Mouse (Mus musculus) heart, postnatal 36 days (tissue): ENCODE measurements around the gene Stpg2. TPM values are rescaled to one million over a fixed set of nuclear protein-coding genes. Genes with fewer than 3 reads are reported as not detected.
"Not testable (repeated sequence)": the region's sequence is repeated elsewhere in the genome, so short reads cannot be mapped to it uniquely, and the experiment has no call there.

Experiments
- DNase-seq, 2 experiments: peaks; one replicate each; pipeline ENCODE4 v3.0.0; 2021 to 2022
- intact Hi-C: fragments of 180-260 bp; cut with DNase I; formaldehyde crosslinking; loops from one replicate; pipeline ENCODE4 v1.15.1; 2025
- total RNA-seq, 2 experiments: library from RNA; stranded (reverse); gene quantifications; 2 replicates each; pipeline ENCODE4 v1.2.3; 2021

Stpg2 gene
- total RNA-seq, 2 experiments from 2014 or later: not detected

GRCm38 (mm10) chr3:139404673-139405072, 199.2 kb downstream of the Stpg2 start:
- intact Hi-C loops: no loop called here
- DNase-seq: no peak

- intact Hi-C loops: no loop called here
- DNase-seq: no peak
Measured at GRCm38 (mm10) chr3:139419142-139419541, 213.6 kb downstream of the Stpg2 start.

- DNase-seq: no peak
- intact Hi-C loops: no loop called here
Measured at GRCm38 (mm10) chr3:139442170-139442569, 236.7 kb downstream of the Stpg2 start.

GRCm38 (mm10) chr3:139495939-139496338, 290.4 kb downstream of the Stpg2 start:
- intact Hi-C loops: no loop called here
- no peak for DNase-seq

- no peak for DNase-seq
- intact Hi-C loops: no loop called here
Measured at GRCm38 (mm10) chr3:139502216-139502615, 296.7 kb downstream of the Stpg2 start.

- no peak for DNase-seq
- intact Hi-C loops: no loop called here
Measured at GRCm38 (mm10) chr3:139509275-139509985, 303.9 kb downstream of the Stpg2 start.

- intact Hi-C loops: no loop called here
Measured at GRCm38 (mm10) chr3:139578496-139578895, 373.0 kb downstream of the Stpg2 start.

GRCm38 (mm10) chr3:139581298-139581697, 375.8 kb downstream of the Stpg2 start:
- intact Hi-C loops: no loop called here
- DNase-seq: no peak

More at GRCm38 (mm10) chr3:139578496-139578895, 373.0 kb downstream of the Stpg2 start:
- DNase-seq: no peak

- no peak for DNase-seq
- intact Hi-C loops: no loop called here
Measured at GRCm38 (mm10) chr3:139599508-139599907, 394.0 kb downstream of the Stpg2 start.

GRCm38 (mm10) chr3:139608267-139608666, 402.8 kb downstream of the Stpg2 start:
- intact Hi-C loops, DNase-seq: not testable (repeated sequence)

GRCm38 (mm10) chr3:139614641-139615040, 409.1 kb downstream of the Stpg2 start:
- no peak for DNase-seq
- intact Hi-C loops: no loop called here

- intact Hi-C loops: no loop called here
- DNase-seq: no peak
Measured at GRCm38 (mm10) chr3:139615791-139616190, 410.3 kb downstream of the Stpg2 start.

GRCm38 (mm10) chr3:139637887-139638286, 432.4 kb downstream of the Stpg2 start:
- intact Hi-C loops: no loop called here
- DNase-seq: no peak

- intact Hi-C loops: no loop called here
- no peak for DNase-seq
Measured at GRCm38 (mm10) chr3:139651505-139651904, 446.0 kb downstream of the Stpg2 start.

GRCm38 (mm10) chr3:139659416-139659815, 453.9 kb downstream of the Stpg2 start:
- no peak for DNase-seq
- intact Hi-C loops: no loop called here

GRCm38 (mm10) chr3:139662241-139662640, 456.7 kb downstream of the Stpg2 start:
- DNase-seq: no peak
- intact Hi-C loops: no loop called here

- intact Hi-C loops: no loop called here
- DNase-seq: no peak
Measured at GRCm38 (mm10) chr3:139663712-139664245, 458.3 kb downstream of the Stpg2 start.

GRCm38 (mm10) chr3:139665047-139665446, 459.6 kb downstream of the Stpg2 start:
- intact Hi-C loops: no loop called here
- DNase-seq: no peak

GRCm38 (mm10) chr3:139676192-139676591, 470.7 kb downstream of the Stpg2 start:
- intact Hi-C loops: no loop called here
- DNase-seq: no peak

GRCm38 (mm10) chr3:139676723-139677122, 471.2 kb downstream of the Stpg2 start:
- intact Hi-C loops: no loop called here

GRCm38 (mm10) chr3:139704238-139704637, 498.7 kb downstream of the Stpg2 start:
- DNase-seq, intact Hi-C loops: not testable (repeated sequence)

More at GRCm38 (mm10) chr3:139676723-139677122, 471.2 kb downstream of the Stpg2 start:
- DNase-seq: no peak

GRCm38 (mm10) chr3:139707396-139707795, 501.9 kb downstream of the Stpg2 start:
- DNase-seq, intact Hi-C loops: not testable (repeated sequence)
